Mouse (Mus musculus) forebrain, embryonic 11.5 days (tissue): ENCODE results near the gene Ldlrap1. TPM values are rescaled to one million over a fixed set of nuclear protein-coding genes. Genes with fewer than 3 reads are reported as not detected.
"Not testable (repeated sequence)": the region's sequence is repeated elsewhere in the genome, so short reads cannot be mapped to it uniquely, and the experiment has no call there.

ENCODE experiments used
- ATAC-seq: fragments of 200-750 bp; cut with Nextera tagmentation; replicated peaks from 2 replicates; pipeline ENCODE4 v1.8.0; 2017; ENCODE audit warnings: moderate TSS enrichment; ENCODE audit not compliant: low FRiP score
- DNase-seq: peaks from one replicate; pipeline ENCODE4 v3.0.0-alpha.2; 2017; ENCODE audit warnings: low spot score
- H3K27ac ChIP-seq: fragments of 300-500 bp; sonication (generic); 2 replicates; pipeline ENCODE4 v1.5.1; 2014; ENCODE audit warnings: low read depth, low read length
- H3K27me3 ChIP-seq: fragments of 300-500 bp; sonication (generic); 2 replicates; pipeline ENCODE4 v1.6.1; 2014; ENCODE audit warnings: mild to moderate bottlenecking, low read length, mixed read lengths; ENCODE audit not compliant: control insufficient read depth, insufficient read depth
- H3K36me3 ChIP-seq: fragments of 300-500 bp; sonication (generic); 2 replicates; pipeline ENCODE4 v1.6.1; 2014; ENCODE audit warnings: mild to moderate bottlenecking, low read length, moderate library complexity, mixed read lengths; ENCODE audit not compliant: control insufficient read depth, insufficient read depth
- H3K4me1 ChIP-seq: fragments of 300-500 bp; sonication (generic); replicated peaks from 2 replicates; pipeline ENCODE4 v1.6.1; 2014; ENCODE audit warnings: low read length, mixed read lengths; ENCODE audit not compliant: control insufficient read depth, insufficient read depth
- H3K4me2 ChIP-seq: fragments of 300-500 bp; sonication (generic); 2 replicates; pipeline ENCODE4 v1.6.1; 2014; ENCODE audit warnings: low read depth, mild to moderate bottlenecking, low read length, moderate library complexity, mixed read lengths; ENCODE audit not compliant: severe bottlenecking
- H3K4me3 ChIP-seq: fragments of 300-500 bp; sonication (generic); 2 replicates; pipeline ENCODE4 v1.5.1; 2014; ENCODE audit warnings: low read depth, low read length
- H3K9ac ChIP-seq: fragments of 300-500 bp; sonication (generic); 2 replicates; pipeline ENCODE4 v1.6.1; 2014; ENCODE audit warnings: low read length
- H3K9me3 ChIP-seq: fragments of 300-500 bp; sonication (generic); 2 replicates; pipeline ENCODE4 v1.6.1; 2016; ENCODE audit warnings: low read length, mixed read lengths; ENCODE audit not compliant: control insufficient read depth
- WGBS: fragments of 180-500 bp; shearing (Covaris S2); extraction: QIAGEN DNeasy Blood & Tissue Kit; methylation state at CpG from one replicate; pipeline ENCODE4 v1.1.7; 2014; 5-methylcytosine and 5-hydroxymethylcytosine counted together
- polyA plus RNA-seq: library from polyadenylated mRNA; unstranded; fragments of >200 nt; fragmentation: Nextera tagmentation; extraction: Ambion mirVana; gene quantifications from 2 replicates; pipeline ENCODE4 v1.2.1, GENCODE M21; 2014

The Ldlrap1 gene
- polyA plus RNA-seq, 1 experiment from 2014 or later: 7.4 TPM

DNA sequence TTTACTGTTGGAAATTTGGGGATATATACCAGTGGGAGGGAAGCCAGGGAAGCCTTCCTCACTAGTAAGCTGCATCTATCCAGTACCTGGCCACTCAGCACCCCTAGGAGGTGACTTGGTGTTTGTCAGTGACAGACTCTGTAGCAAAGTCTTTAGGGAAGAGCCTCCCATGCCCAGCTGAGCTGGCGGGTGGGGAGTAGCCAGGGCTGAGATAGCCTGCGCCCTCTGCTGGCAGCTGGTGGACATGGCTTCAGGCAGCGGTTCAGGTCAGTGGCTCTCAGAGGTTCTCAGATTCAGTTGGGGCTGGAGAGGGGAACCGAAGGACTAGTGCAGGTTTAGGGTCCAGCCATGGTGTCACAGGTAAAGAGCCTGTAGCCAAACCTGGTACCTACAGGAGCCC is 31.4 kb upstream of the Ldlrap1 start:
- Histone ChIP-seq H3K4me1 (no peaks in the 10 kb centered on the region), H3K9ac (no peak overlapping the region), H3K4me3 (no peak overlapping the region), H3K4me2 (no peak overlapping the region), H3K27me3 (no peaks in the 10 kb centered on the region), H3K36me3 (peaks cover 7% of the 10 kb centered on the region; the same call in 1 of the 2 replicates), H3K9me3 (no peaks in the 10 kb centered on the region), H3K27ac (no peak overlapping the region)
- 9% methylated on average over 4 of the region's 4 CpGs for WGBS
- peak; percentile 92 for DNase-seq
- ATAC-seq: 0 out of 2 replicates have a peak, but pooled peaks have one; percentile 33

DNA sequence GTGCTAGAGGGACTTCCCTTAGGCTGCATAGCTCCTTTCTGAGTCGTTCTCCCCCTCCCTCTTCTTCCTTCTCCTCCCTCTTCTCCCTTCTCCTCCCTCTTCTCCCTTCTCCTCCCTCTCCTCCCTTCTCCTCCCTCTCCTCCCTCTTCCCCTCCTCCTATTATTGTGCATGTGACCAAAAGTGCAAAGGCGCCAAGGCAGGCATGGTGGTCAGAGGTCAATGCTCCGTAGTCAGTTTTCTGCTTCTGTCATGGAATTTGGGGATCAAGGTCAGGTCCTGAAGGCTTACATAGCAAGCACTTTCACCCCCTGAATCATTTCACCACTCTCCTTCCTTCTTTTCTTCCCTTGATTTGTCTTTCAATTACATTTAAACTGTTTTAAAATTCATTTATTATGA is 31.0 kb upstream of the Ldlrap1 start:
- DNase-seq (no peak), ATAC-seq (no peak)
- Histone ChIP-seq H3K27ac (no peak overlapping the region), H3K4me3 (no peak overlapping the region), H3K4me1 (no peaks in the 10 kb centered on the region), H3K9ac (no peak overlapping the region), H3K36me3 (peaks cover 5% of the 10 kb centered on the region; the same call in 1 of the 2 replicates), H3K4me2 (no peak overlapping the region), H3K9me3 (no peaks in the 10 kb centered on the region), H3K27me3 (no peaks in the 10 kb centered on the region)
- WGBS: 64% methylated on average over 3 of the region's 3 CpGs

DNA sequence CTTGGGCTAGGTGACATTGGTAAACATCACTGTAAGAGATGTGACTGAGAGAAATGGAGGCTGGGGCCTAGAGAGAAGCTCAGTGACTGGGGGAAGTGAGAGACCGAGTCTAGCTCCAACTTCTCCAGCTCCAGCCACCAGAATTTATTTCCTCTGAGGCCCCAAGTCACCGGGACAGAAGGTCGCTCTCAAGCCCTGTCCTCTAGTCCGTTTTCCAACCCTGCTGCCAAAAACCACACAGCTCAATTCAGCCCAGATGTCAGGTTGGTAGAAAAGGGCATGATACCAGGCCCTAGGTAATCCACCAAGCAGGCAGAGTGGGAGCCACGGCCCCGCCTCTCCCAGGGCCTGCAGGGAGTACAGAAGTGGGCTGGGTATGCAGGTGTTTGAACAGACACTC is 29.8 kb upstream of the Ldlrap1 start:
- H3K9ac ChIP-seq: no peak overlapping the region
- DNase-seq: no peak
- 79% methylated on average over 6 of the region's 6 CpGs for WGBS
- no peak overlapping the region for H3K4me3 ChIP-seq
- H3K27me3 ChIP-seq: no peaks in the 10 kb centered on the region
- H3K36me3 ChIP-seq: peaks cover 5% of the 10 kb centered on the region; the same call in 1 of the 2 replicates
- H3K9me3 ChIP-seq: no peaks in the 10 kb centered on the region
- no peak for ATAC-seq
- H3K4me2 ChIP-seq: no peak overlapping the region
- no peak overlapping the region for H3K27ac ChIP-seq
- H3K4me1 ChIP-seq: no peaks in the 10 kb centered on the region

DNA sequence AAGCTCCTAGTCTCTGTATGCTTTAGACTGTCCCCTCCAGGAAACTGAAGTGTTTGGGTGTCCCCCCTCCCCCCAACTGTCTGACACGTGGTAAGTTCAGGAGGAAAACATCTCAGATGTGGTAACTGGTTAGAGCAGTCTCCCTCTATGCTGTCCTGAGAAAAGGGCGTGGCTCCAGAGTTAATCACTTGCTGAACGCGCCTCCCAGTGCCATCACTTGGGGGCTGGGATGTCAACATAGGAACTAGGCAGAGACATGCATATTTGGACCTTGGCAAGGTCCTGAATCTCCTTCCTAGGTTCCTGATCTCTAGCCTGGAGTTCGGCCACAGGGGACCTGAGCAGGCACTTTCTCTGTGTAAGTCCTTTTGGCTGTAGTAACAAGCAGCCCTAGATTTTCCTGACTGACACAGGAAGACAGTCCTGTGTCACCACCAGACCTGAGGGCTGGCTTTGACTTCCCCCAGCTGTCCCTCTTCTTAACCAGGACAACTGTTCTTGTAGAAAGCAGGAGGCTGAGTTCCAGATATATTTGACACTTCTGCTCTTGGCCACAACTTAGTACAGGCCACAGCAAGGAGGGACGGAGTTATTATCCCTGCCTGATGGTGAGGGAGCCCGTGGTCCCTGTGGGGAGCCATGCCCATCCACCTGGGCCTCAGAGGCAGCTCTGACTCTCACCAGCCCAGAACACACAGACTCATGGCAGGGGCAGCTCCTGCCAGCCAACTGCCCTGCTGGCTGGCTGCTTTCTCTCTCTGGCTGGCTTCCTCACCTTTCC is 28.9 kb upstream of the Ldlrap1 start:
- no peak overlapping the region for H3K9ac ChIP-seq
- no peaks in the 10 kb centered on the region for H3K9me3 ChIP-seq
- H3K4me1 ChIP-seq: no peaks in the 10 kb centered on the region
- H3K4me2 ChIP-seq: no peak overlapping the region
- 36% methylated on average over 7 of the region's 7 CpGs for WGBS
- DNase-seq (no peak), ATAC-seq (no peak)
- H3K4me3 ChIP-seq: no peak overlapping the region
- no peaks in the 10 kb centered on the region for H3K27me3 ChIP-seq
- H3K27ac ChIP-seq: no peak overlapping the region
- H3K36me3 ChIP-seq: no peaks in the 10 kb centered on the region; the same call in 1 of the 2 replicates

DNA sequence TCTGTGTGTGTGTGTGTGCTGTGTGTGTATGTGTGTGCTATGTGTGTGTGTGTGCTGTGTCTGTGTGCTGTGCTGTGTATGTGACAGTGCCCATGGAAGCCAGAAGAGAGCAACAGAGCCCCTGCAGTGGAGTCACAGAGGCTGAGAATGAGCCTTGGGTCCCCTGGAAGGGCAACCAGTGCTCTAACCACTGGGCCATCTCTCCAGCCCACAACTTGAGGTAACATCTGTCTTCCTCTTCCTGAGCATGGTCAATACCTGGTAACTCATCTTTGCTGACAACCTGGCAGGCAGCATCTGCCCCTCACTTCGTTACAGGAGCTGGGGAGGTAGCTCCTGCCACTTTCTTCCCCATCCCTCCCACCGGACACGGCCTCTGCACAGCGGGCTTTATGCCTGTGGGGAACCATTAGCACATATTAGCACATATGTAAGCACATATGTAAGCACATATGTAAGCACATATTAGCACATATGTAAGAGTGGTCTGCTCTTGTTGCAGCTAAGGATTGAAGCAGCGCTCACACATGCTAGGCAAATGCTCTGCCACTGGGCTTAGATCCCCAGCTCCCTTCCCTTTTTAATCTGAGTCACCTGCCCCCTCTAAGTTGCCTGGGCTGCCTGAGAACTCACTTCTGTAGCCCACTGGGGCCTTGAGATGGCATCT is 28.1 kb upstream of the Ldlrap1 start:
- no peaks in the 10 kb centered on the region for H3K27me3 ChIP-seq
- no peak overlapping the region for H3K4me3 ChIP-seq
- no peak for DNase-seq
- H3K9me3 ChIP-seq: no peaks in the 10 kb centered on the region
- H3K9ac ChIP-seq: no peak overlapping the region
- no peak overlapping the region for H3K4me2 ChIP-seq
- no peaks in the 10 kb centered on the region for H3K4me1 ChIP-seq
- no peaks in the 10 kb centered on the region for H3K36me3 ChIP-seq
- 78% methylated on average over 5 of the region's 5 CpGs for WGBS
- H3K27ac ChIP-seq: no peak overlapping the region
- no peak for ATAC-seq

DNA sequence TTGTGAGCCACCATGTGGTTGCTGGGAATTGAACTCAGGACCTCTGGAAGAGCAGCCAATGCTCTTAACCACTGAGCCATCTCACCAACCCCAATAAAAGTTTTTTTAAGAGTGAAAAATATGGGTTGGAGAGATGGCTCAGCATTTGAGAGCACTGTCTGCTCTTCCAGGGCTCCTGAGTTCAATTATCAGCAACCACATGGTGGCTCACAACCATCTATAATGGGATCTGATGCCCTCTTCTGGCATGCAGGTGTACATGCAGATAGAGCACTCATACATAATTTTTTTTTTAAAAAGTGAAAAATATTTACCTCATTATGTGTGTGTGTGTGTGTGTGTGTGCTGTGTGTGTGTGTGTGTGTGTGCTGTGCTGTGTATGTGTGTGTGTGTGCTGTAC is 27.1 kb upstream of the Ldlrap1 start:
- not testable (repeated sequence) for DNase-seq, ATAC-seq, H3K4me3 ChIP-seq

DNA sequence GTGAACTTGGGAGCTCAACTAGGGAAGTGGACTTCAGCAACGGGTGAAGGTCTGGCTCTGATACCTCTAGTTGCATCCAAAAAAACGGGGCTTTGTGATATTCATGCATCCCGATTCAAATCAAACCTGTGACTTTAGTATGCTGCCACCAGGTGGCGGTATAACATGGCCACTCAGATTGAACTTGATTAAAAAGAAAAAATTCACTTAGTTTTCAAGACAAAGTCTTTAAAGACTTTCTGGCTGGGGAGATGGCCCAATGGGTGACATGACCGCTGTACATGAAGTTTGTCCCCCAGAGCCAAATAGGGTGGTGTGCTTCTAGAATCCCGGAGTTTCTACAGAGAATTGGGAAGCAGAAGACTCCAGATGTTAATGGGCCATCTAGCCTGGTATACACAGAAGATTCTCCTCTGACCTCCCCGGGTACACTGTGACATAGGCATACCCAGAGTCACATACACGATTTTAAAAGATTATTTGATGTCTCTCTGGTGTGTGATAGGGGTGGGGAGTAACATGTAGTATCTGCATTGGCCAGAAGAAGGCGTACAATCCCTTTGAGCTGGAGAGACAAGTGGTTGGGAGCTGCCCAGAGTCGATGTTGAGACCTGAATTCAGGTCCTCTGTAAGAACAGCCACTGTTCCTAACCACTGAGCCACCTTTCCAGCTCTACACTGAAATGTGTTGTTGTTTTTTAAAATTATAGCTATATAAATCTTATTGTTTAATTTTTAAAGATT is 25.6 kb upstream of the Ldlrap1 start:
- no peak overlapping the region for H3K4me3 ChIP-seq
- H3K36me3 ChIP-seq: no peaks in the 10 kb centered on the region
- DNase-seq (peak; percentile 71), ATAC-seq (no peak)
- H3K9me3 ChIP-seq: no peaks in the 10 kb centered on the region
- H3K9ac ChIP-seq: no peak overlapping the region
- no peak overlapping the region for H3K4me2 ChIP-seq
- WGBS: 50% methylated on average over 10 of the region's 10 CpGs
- no peak overlapping the region for H3K27ac ChIP-seq
- H3K4me1 ChIP-seq: no peaks in the 10 kb centered on the region
- no peaks in the 10 kb centered on the region for H3K27me3 ChIP-seq

More for the DNA sequence above, 27.1 kb upstream of the Ldlrap1 start:
- H3K9ac ChIP-seq, H3K4me1 ChIP-seq, H3K27ac ChIP-seq, H3K9me3 ChIP-seq, H3K36me3 ChIP-seq, H3K4me2 ChIP-seq, H3K27me3 ChIP-seq: not testable (repeated sequence)

DNA sequence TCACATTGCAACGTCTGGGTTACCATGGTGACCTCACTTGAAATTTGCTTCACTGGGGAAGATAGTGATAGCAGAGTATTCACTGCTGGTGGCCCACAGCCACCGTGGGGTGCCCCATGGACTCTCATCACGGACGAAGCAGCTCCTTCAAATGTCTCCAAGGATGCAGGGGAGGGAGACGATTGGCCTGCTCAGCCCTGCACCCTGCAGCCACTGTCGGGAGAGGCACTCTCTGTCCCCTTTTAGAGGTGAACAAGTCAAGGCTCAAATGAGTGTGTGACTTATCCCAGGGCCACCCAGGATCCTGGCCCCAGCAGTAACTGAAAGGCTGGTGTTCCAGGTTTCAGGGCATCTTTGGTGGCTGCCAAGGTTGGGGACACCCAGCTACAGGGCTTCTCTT is 23.9 kb upstream of the Ldlrap1 start:
- ATAC-seq: no peak
- no peak overlapping the region for H3K27ac ChIP-seq
- 68% methylated on average over 6 of the region's 6 CpGs for WGBS

More for the DNA sequence above, 23.9 kb upstream of the Ldlrap1 start:
- no peaks in the 10 kb centered on the region for H3K36me3 ChIP-seq
- no peaks in the 10 kb centered on the region for H3K4me1 ChIP-seq
- H3K27me3 ChIP-seq: no peaks in the 10 kb centered on the region
- no peaks in the 10 kb centered on the region for H3K9me3 ChIP-seq
- no peak overlapping the region for H3K9ac ChIP-seq
- no peak overlapping the region for H3K4me3 ChIP-seq
- H3K4me2 ChIP-seq: no peak overlapping the region
- no peak for DNase-seq
